Mouse (Mus musculus) neural tube, embryonic 11.5 days (tissue): ENCODE measurements at regions not wholly inside any gene's neighbourhood (a gene's known extent, or its start where the extent isn't known, plus 50 kb on each side); places are given as distances from the start of the nearest gene placed in this dataset.

Experiments used
- ATAC-seq: fragments of 200-750 bp; cut with Nextera tagmentation; 2 replicates; pipeline ENCODE4 v1.8.0; 2017; ENCODE audit warnings: moderate number of reproducible peaks, mild to moderate bottlenecking, moderate TSS enrichment, moderate library complexity; ENCODE audit not compliant: insufficient read depth, low FRiP score, low TSS enrichment
- DNase-seq: peaks from one replicate; pipeline ENCODE4 v3.0.0-alpha.2; 2015; ENCODE audit warnings: low spot score
- H3K27ac ChIP-seq: fragments of 300-500 bp; sonication (generic); 2 replicates; pipeline ENCODE4 v1.5.1; 2014; ENCODE audit warnings: low read depth, mild to moderate bottlenecking, low read length
- H3K27me3 ChIP-seq: fragments of 300-500 bp; sonication (generic); 2 replicates; pipeline ENCODE4 v1.6.1; 2014; ENCODE audit warnings: mild to moderate bottlenecking, low read length, mixed read lengths; ENCODE audit not compliant: control insufficient read depth, insufficient read depth
- H3K36me3 ChIP-seq: fragments of 300-500 bp; sonication (generic); 2 replicates; pipeline ENCODE4 v1.6.1; 2014; ENCODE audit warnings: mild to moderate bottlenecking, low read length, moderate library complexity, mixed read lengths; ENCODE audit not compliant: control insufficient read depth, insufficient read depth
- H3K4me1 ChIP-seq: fragments of 300-500 bp; sonication (generic); 2 replicates; pipeline ENCODE4 v1.6.1; 2014; ENCODE audit warnings: low read length, mixed read lengths; ENCODE audit not compliant: control insufficient read depth, insufficient read depth
- H3K4me2 ChIP-seq: fragments of 300-500 bp; sonication (generic); 2 replicates; pipeline ENCODE4 v1.6.1; 2014; ENCODE audit warnings: low read depth, mild to moderate bottlenecking, moderate library complexity
- H3K4me3 ChIP-seq: fragments of 300-500 bp; sonication (generic); 2 replicates; pipeline ENCODE4 v1.5.1; 2014; ENCODE audit warnings: low read depth, low read length
- H3K9ac ChIP-seq: fragments of 300-500 bp; sonication (generic); 2 replicates; pipeline ENCODE4 v1.6.1; 2014; ENCODE audit warnings: mild to moderate bottlenecking, low read length
- H3K9me3 ChIP-seq: fragments of 300-500 bp; sonication (generic); 2 replicates; pipeline ENCODE4 v1.6.1; 2016; ENCODE audit warnings: low read length; ENCODE audit not compliant: control insufficient read depth
- WGBS: fragments of 180-500 bp; shearing (Covaris S2); extraction: QIAGEN DNeasy Blood & Tissue Kit; methylation state at CpG from one replicate; pipeline ENCODE4 v1.1.7; 2014; 5-methylcytosine and 5-hydroxymethylcytosine counted together

DNA sequence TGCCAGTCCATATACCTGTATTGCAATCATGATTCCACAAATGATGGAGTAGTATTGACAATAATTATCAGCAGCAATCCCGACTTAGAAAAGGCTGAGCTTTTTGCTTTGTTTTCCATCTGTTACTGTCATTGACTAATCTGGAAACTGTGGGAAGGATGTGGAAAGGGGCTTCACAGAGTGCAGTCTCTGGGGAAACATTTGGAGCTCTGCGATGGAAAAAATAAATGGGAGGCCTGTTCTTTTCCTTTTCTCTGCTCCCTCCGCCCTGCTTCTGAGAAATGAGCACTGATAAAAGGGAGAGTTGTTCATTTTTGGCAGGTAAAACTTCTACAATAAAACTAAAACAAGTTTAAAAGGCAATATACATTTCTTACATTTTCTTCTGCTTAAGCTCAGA lies 58.3 kb upstream of the Mast4 start:
- no peak for DNase-seq
- no peaks in the 10 kb centered on the region for H3K36me3 ChIP-seq
- H3K9ac ChIP-seq: no peak overlapping the region
- H3K4me2 ChIP-seq: no peak overlapping the region
- H3K9me3 ChIP-seq: no peaks in the 10 kb centered on the region
- H3K4me3 ChIP-seq: no peak overlapping the region
- no peak for ATAC-seq
- no peaks in the 10 kb centered on the region for H3K27me3 ChIP-seq
- WGBS: 71% methylated on average over 3 of the region's 3 CpGs
- H3K4me1 ChIP-seq: no peaks in the 10 kb centered on the region
- H3K27ac ChIP-seq: no peak overlapping the region

DNA sequence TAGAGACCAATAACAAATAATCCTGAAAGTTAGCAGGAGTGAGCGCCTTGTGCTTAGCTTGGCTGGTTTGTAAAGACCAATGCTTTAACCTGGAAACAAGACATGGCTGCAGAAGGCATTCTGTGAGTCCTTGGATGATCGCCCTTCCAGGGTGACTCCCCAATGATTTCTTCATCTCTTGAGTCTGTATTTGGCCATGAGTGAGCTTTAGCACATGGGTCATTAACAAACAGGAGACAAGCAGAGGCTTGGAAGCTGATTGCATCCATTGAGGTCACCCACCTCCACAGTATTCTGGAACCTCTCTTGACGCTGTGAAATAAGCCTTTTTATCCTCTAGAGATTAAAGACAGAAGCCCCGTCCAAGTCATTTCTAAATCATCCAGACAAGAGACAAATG lies 57.1 kb upstream of the Mast4 start:
- Histone ChIP-seq H3K9me3 (no peaks in the 10 kb centered on the region), H3K4me2 (no peak overlapping the region), H3K4me1 (no peaks in the 10 kb centered on the region), H3K27me3 (no peaks in the 10 kb centered on the region), H3K4me3 (no peak overlapping the region), H3K9ac (no peak overlapping the region), H3K27ac (no peak overlapping the region), H3K36me3 (no peaks in the 10 kb centered on the region)
- DNase-seq (no peak), ATAC-seq (no peak)
- WGBS: 87% methylated on average over 4 of the region's 4 CpGs

DNA sequence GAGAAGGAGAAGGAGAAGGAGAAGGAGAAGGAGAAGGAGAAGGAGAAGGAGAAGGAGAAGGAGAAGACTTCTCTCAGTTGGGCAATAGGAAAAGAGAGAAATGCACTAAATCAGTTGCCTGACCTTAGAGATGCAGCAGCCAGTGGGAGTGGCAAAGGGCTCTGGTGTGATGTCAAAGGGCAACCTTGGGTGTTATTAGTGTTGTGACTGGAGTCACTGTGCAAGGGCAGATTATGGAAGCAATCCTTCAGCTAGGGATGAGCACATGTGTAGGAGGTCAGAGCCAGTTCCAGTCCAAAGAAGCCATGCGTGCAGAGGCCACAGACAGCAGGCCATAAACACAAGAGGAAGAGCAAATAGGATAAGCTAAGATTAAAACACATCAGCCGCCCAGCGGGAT lies 56.7 kb upstream of the Mast4 start:
- 89% methylated on average over 3 of the region's 3 CpGs for WGBS
- no peaks in the 10 kb centered on the region for H3K4me1 ChIP-seq
- no peak overlapping the region for H3K27ac ChIP-seq
- H3K4me3 ChIP-seq: no peak overlapping the region
- no peaks in the 10 kb centered on the region for H3K27me3 ChIP-seq
- no peaks in the 10 kb centered on the region for H3K36me3 ChIP-seq
- H3K9me3 ChIP-seq: no peaks in the 10 kb centered on the region
- no peak for DNase-seq
- no peak overlapping the region for H3K9ac ChIP-seq
- ATAC-seq: no peak
- H3K4me2 ChIP-seq: no peak overlapping the region

DNA sequence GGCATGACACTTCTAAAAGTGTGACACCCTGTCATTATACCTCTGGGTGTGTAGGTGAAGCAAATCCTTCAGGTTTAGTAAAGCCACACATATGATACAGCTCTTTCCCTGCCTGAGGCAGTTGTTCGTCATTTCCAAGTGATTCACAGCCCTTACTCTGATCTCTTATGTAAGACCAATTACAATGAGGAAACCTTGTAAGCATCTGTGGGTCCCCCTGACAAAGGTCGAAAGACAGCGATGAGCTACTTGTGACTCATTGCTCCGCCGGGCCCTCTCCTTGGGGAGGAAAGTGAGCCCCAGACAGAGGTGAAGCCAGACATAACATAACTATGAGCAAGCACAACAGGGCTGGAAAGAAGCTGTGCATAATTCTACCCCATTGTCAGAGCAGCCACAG lies 52.7 kb upstream of the Mast4 start:
- 94% methylated on average over 5 of the region's 5 CpGs for WGBS
- no peak for ATAC-seq

More for the DNA sequence above, 52.7 kb upstream of the Mast4 start:
- Histone ChIP-seq H3K27me3 (no peaks in the 10 kb centered on the region), H3K4me2 (no peak overlapping the region), H3K36me3 (no peaks in the 10 kb centered on the region), H3K9ac (no peak overlapping the region), H3K9me3 (no peaks in the 10 kb centered on the region), H3K4me1 (no peaks in the 10 kb centered on the region), H3K4me3 (no peak overlapping the region), H3K27ac (no peak overlapping the region)
- no peak for DNase-seq
